Mouse (Mus musculus) limb, embryonic 11.5 days (tissue): Measurements from ENCODE around the gene Vpreb1. TPM values are rescaled to one million over a fixed set of nuclear protein-coding genes. Genes with fewer than 3 reads are reported as not detected.

Source experiments
- ATAC-seq: fragments of 200-750 bp; cut with Nextera tagmentation; 2 replicates; pipeline ENCODE4 v1.8.0; 2017; ENCODE audit warnings: low read depth; ENCODE audit not compliant: insufficient number of reproducible peaks, low FRiP score, low TSS enrichment
- DNase-seq: peaks from one replicate; pipeline ENCODE4 v3.0.0-alpha.2; 2015; ENCODE audit warnings: low spot score
- H3K27ac ChIP-seq: fragments of 300-500 bp; sonication (generic); replicated peaks from 2 replicates; pipeline ENCODE4 v1.5.1; 2014; ENCODE audit warnings: low read depth, mild to moderate bottlenecking, low read length
- H3K27me3 ChIP-seq: fragments of 300-500 bp; sonication (generic); 2 replicates; pipeline ENCODE4 v1.6.1; 2014; ENCODE audit warnings: mild to moderate bottlenecking, low read length, mixed read lengths; ENCODE audit not compliant: control insufficient read depth, insufficient read depth
- H3K36me3 ChIP-seq: fragments of 300-500 bp; sonication (generic); 2 replicates; pipeline ENCODE4 v1.6.1; 2014; ENCODE audit warnings: mild to moderate bottlenecking, low read length, moderate library complexity, mixed read lengths; ENCODE audit not compliant: control insufficient read depth, insufficient read depth
- H3K4me1 ChIP-seq: fragments of 300-500 bp; sonication (generic); 2 replicates; pipeline ENCODE4 v1.6.1; 2014; ENCODE audit warnings: low read length, mixed read lengths; ENCODE audit not compliant: control insufficient read depth, insufficient read depth
- H3K4me2 ChIP-seq: fragments of 300-500 bp; sonication (generic); 2 replicates; pipeline ENCODE4 v1.6.1; 2014; ENCODE audit warnings: low read depth, mild to moderate bottlenecking, moderate library complexity; ENCODE audit not compliant: severe bottlenecking
- H3K4me3 ChIP-seq: fragments of 300-500 bp; sonication (generic); 2 replicates; pipeline ENCODE4 v1.5.1; 2014; ENCODE audit warnings: low read depth, low read length
- H3K9ac ChIP-seq: fragments of 300-500 bp; sonication (generic); 2 replicates; pipeline ENCODE4 v1.6.1; 2014; ENCODE audit warnings: mild to moderate bottlenecking, low read length
- H3K9me3 ChIP-seq: fragments of 300-500 bp; sonication (generic); 2 replicates; pipeline ENCODE4 v1.6.1; 2016; ENCODE audit warnings: low read length; ENCODE audit not compliant: control insufficient read depth
- WGBS: fragments of 180-500 bp; shearing (Covaris S2); extraction: QIAGEN DNeasy Blood & Tissue Kit; methylation state at CpG from one replicate; pipeline ENCODE4 v1.1.7; 2014; 5-methylcytosine and 5-hydroxymethylcytosine counted together
- polyA plus RNA-seq: library from polyadenylated mRNA; unstranded; fragments of >200 nt; fragmentation: Nextera tagmentation; extraction: Ambion mirVana; gene quantifications from 2 replicates; pipeline ENCODE4 v1.2.1, GENCODE M21; 2014

The Vpreb1 gene
- 3.8 TPM in 2 replicates for polyA plus RNA-seq

DNA sequence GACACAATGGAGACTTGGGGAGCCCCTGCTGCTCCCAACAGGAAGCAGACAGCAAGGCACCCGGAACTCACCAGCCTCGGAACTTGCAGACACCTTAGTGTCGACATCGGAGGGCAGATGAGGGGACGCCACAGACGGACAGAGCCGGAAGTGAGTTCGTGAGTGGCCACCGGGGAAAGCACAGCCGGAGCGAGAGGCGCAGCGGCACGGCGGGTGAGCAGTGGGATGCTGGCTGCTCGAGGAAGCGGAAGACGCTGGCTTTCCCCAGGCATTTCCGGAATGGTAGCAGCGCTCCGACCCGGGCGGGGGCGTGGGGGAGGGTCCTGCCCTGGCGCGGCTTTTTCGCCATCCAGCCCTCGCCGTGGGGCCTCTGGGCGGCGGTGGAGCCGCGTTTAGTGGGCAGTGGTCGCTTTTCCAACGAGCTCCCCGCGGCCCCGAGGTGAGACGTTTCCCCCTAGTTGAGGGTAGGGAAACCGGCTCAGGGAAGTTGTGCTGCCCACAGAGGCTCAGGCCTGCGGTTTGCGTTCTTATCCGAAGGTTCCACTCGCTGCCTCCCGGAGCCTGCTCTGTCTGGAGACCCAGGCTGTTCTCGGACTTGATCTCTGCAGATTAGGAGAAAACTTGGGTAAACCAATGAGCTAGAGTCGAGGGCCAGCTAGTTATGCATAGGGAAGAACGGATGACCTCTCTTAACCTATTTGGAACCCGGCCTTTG, at the start of gene Vpreb1, which contains the start of gene Top3b:
TSS of gene Vpreb1 (minus strand) at position 227 of the 715 bp plus-strand sequence.
TSS of gene Top3b (plus strand) at position 120 of the 715 bp plus-strand sequence.
- ATAC-seq, result peak; percentile 96
- Histone ChIP-seq H3K4me1 (peaks cover 5% of the 10 kb centered on the region; the same call in 1 of the 2 replicates), H3K9ac (peak within 1 kb of the TSS; percentile 81), H3K4me3 (peak within 1 kb of the TSS; percentile 66), H3K27me3 (no peaks in the 10 kb centered on the region), H3K27ac (peak within 1 kb of the TSS; percentile 93), H3K36me3 (no peaks in the 10 kb centered on the region), H3K4me2 (peak within 1 kb of the TSS; percentile 63), H3K9me3 (no peaks in the 10 kb centered on the region)
- DNase-seq, result peak; percentile 97
- WGBS, result under 1% methylated on average over 49 of the region's 49 CpGs

DNA sequence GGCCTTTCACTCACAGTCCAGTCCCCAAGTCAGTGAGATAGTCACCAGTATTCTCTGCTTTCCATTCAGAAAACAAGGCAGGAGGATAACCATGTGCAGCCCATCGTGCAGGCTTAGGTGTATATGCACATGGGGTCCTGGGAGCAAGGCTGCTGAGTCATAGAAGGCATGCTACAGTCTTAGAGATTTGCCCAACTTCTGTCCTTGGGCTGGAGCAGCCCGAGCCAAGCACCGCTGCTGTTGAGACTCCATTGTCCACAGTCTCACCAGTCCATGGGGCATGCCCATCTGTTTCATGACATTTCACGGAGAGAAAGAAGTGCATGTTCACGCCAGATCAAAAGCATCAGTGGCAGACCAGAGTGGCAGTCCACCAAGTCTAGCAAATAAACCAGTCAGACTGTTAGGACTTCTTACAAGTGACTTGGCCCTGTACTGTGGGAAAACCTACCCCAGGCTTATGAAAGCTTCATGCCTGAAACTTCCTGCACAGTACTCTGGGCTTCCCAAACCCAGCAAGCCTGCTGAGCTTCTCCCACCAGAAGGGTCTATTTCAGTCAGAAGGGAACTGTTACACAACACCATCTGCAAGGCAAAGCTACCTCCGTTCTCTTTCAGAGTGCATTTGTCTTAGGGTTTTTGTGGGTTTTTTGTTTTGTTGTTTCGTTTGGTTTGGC, 47.9 kb upstream of the Vpreb1 start:
- Histone ChIP-seq H3K27me3 (no peaks in the 10 kb centered on the region), H3K9me3 (no peaks in the 10 kb centered on the region), H3K4me1 (no peaks in the 10 kb centered on the region), H3K4me2 (no peak overlapping the region), H3K36me3 (peaks cover 3% of the 10 kb centered on the region; the same call in 1 of the 2 replicates), H3K4me3 (no peak overlapping the region), H3K27ac (no peak overlapping the region), H3K9ac (no peak overlapping the region)
- ATAC-seq (no peak), DNase-seq (no peak)
- whole genome bisulfite sequencing, result 94% methylated on average over 7 of the region's 7 CpGs

DNA sequence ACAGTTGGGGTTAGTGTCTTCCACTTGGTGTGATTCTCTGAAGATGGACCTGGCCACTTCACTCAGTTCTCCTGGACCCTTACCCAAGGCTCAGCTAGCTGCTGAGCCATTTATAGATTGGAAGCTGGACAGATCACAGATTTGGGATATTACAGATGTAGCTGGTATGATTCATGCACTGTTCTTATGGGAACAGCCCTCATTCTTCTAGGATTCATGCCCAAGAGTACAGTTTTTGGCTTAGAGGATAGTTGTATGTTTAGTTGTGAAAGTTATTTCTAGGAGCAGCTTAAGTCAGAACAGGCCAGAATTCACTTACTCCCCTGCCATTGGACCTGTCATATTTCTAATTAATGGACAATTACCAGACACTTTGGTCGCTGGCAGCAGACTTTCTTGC, 42.8 kb upstream of the Vpreb1 start:
- no peak overlapping the region for H3K4me2 ChIP-seq
- no peak for ATAC-seq
- no peaks in the 10 kb centered on the region for H3K9me3 ChIP-seq
- DNase-seq, result no peak
- no peaks in the 10 kb centered on the region for H3K4me1 ChIP-seq
- WGBS, result 76% methylated on average over 1 of the region's 1 CpGs
- H3K4me3 ChIP-seq, result no peak overlapping the region
- peaks cover 10% of the 10 kb centered on the region; the same call in 1 of the 2 replicates for H3K36me3 ChIP-seq
- no peaks in the 10 kb centered on the region for H3K27me3 ChIP-seq
- H3K27ac ChIP-seq, result no peak overlapping the region
- no peak overlapping the region for H3K9ac ChIP-seq

DNA sequence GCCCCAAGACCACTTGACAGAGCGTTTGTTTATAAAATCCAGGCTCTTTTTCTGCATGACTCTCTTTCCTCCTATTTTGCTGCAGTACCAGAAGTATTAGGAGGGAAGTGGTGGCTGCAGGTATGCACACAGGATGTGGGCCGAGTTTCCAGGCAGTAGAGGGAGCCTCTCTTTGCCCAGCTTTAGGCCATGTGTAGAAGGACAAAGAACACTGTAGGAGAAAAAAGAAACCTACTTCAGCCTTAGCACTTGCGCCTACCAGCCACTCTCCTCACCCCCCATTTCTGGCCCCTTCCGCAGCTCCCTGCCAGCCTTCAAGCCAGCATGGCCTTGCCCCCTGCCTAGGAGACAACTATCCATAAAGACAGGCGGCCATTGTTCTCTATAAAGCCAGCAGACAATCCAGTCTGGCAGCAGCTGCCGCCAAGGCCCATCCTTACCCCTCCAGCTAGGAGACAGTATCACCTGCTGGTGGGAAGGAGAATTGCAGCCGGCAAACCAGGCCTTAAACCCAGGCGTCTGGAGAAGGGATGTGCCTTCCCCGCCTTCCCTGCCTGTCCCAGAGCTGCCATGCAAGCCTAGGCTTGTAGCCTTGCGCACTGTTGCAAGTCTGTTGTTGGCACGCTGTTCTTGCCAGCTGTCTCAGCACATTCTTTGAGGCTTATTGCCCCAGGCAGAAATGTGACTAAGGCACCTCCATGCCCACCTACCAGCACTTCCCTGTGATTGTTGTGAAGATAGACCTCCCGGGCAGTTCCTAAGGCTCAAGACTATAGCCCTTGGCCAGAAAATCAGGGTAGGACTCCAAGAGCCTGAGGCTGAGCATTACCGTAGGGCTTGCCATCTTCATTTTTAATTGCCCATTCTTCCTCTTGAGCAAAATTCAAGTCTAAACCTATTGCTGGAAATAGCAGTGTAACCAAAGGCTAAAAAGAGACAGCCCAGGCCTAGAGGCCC, 41.3 kb upstream of the Vpreb1 start:
- no peaks in the 10 kb centered on the region for H3K4me1 ChIP-seq
- H3K4me3 ChIP-seq, result no peak overlapping the region
- DNase-seq (peak; percentile 81), ATAC-seq (peak; percentile 74)
- H3K9ac ChIP-seq, result 0 out of 2 replicates have a peak overlapping the region, but pooled peaks have one; percentile 22
- H3K9me3 ChIP-seq, result no peaks in the 10 kb centered on the region
- H3K36me3 ChIP-seq, result peaks cover 10% of the 10 kb centered on the region; the same call in 1 of the 2 replicates
- no peak overlapping the region for H3K4me2 ChIP-seq
- 46% methylated on average over 13 of the region's 13 CpGs for WGBS
- H3K27ac ChIP-seq, result no peak overlapping the region
- no peaks in the 10 kb centered on the region for H3K27me3 ChIP-seq

DNA sequence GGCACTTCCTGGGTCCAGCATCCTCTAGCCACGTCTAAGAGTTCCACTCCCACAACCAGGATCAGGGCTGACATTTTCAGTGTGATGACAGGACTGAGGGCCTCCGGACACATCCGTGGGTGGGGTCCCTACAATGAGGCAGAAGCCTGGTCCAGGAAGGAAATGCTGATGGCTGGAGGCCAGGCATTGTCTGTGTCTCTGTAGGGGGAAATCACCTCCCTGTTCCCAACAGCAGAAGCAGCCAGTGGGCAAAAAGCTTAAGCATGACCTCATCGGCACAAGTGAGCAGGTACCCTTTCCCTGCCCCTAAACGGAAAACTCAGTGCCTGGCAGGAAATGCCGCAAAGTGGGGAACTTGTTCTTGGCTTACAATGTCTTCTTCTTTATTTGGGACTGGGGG, 37.2 kb upstream of the Vpreb1 start:
- Histone ChIP-seq H3K36me3 (peaks cover 16% of the 10 kb centered on the region; the same call in 1 of the 2 replicates), H3K27ac (no peak overlapping the region), H3K4me3 (no peak overlapping the region), H3K9ac (no peak overlapping the region), H3K4me2 (no peak overlapping the region), H3K9me3 (no peaks in the 10 kb centered on the region), H3K4me1 (no peaks in the 10 kb centered on the region), H3K27me3 (no peaks in the 10 kb centered on the region)
- WGBS, result 85% methylated on average over 6 of the region's 6 CpGs
- ATAC-seq, result no peak
- no peak for DNase-seq

DNA sequence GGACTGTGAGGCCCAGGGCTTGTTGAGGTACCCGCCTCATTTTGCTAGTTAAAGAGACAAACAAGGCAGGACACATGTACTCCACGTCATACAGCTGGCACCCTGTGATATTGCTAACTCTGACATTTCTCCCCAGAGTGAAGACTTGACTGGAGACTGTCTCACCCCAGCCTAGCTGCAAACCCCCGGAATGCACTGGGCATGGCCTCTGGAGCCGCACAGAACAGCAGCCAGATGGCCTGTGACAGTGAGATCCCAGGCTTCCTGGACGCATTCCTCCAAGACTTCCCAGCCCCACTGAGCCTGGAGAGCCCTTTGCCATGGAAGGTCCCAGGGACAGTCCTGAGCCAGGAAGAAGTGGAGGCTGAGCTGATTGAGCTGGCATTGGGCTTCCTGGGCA, 32.5 kb upstream of the Vpreb1 start:
- H3K27ac ChIP-seq, result no peak overlapping the region
- WGBS, result 88% methylated on average over 5 of the region's 5 CpGs
- H3K36me3 ChIP-seq, result peaks cover 6% of the 10 kb centered on the region; the same call in 1 of the 2 replicates
- no peak overlapping the region for H3K9ac ChIP-seq
- H3K27me3 ChIP-seq, result no peaks in the 10 kb centered on the region
- no peak overlapping the region for H3K4me3 ChIP-seq
- no peak for ATAC-seq
- H3K4me2 ChIP-seq, result no peak overlapping the region
- no peaks in the 10 kb centered on the region for H3K4me1 ChIP-seq
- no peaks in the 10 kb centered on the region for H3K9me3 ChIP-seq
- DNase-seq, result no peak

DNA sequence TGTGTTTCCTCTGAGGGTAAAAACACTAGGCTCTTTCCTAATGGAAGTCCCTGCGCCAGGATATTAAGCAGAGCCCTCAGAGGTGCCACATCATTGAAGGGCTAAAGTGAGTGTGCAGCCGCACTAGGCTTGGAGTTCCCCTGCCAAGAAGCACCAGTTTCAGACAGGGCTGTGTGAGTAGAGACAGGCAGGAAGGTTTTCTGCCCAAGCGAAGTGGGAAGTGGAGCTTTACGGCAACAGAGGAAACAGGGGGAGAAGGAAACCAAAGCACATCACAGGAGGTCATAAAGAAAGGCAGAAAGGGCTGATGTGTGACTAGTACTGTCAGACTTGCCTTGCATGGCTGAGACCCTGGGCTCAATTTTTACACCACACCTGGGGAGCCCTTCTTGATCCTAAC, 31.7 kb upstream of the Vpreb1 start:
- no peak overlapping the region for H3K4me3 ChIP-seq
- no peak overlapping the region for H3K9ac ChIP-seq
- DNase-seq (no peak), ATAC-seq (no peak)
- H3K4me1 ChIP-seq, result peaks cover 4% of the 10 kb centered on the region; the same call in 1 of the 2 replicates
- H3K27ac ChIP-seq, result no peak overlapping the region
- no peaks in the 10 kb centered on the region for H3K9me3 ChIP-seq
- peaks cover 6% of the 10 kb centered on the region; the same call in 1 of the 2 replicates for H3K36me3 ChIP-seq
- no peak overlapping the region for H3K4me2 ChIP-seq
- H3K27me3 ChIP-seq, result no peaks in the 10 kb centered on the region
- 86% methylated on average over 4 of the region's 4 CpGs for WGBS
